Mouse (Mus musculus) gastrocnemius, adult 8-10 months (tissue): Measurements from ENCODE around the gene Csf2rb. TPM values are rescaled to one million over a fixed set of nuclear protein-coding genes. Genes with fewer than 3 reads are reported as not detected.
"Not testable (repeated sequence)": the region's sequence is repeated elsewhere in the genome, so short reads cannot be mapped to it uniquely, and the experiment has no call there.

Experiments
- DNase-seq, 2 experiments: peaks; one replicate each; pipeline ENCODE4 v3.0.0; 2022; ENCODE audit warnings: low spot score in 2 of 2
- total RNA-seq, 4 experiments: library from RNA; stranded (reverse); gene quantifications; 2 replicates each; pipeline ENCODE4 v1.2.4; 2022

The Csf2rb gene
- total RNA-seq, 4 experiments from 2014 or later: 0.41 to 0.99 (median 0.81) TPM

DNA sequence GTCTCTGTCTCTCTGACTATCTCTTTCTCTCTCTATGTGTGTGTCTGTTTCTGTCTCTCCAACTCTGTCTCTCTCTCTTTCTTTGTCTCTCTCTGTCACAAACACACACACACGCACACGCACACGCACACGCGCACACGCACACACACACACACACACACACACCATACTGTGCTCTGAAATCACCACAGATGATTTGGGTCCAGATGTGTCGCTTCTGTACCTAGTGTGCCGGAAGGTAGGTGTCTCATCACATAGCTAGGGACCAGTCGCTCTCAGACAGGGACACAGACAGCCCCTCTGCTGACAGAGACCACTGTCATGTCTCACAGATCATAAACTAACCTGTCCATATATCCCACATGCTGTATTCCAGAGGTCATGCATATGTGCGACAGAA, 1.2 kb downstream of the Csf2rb start:
- no peak for DNase-seq

DNA sequence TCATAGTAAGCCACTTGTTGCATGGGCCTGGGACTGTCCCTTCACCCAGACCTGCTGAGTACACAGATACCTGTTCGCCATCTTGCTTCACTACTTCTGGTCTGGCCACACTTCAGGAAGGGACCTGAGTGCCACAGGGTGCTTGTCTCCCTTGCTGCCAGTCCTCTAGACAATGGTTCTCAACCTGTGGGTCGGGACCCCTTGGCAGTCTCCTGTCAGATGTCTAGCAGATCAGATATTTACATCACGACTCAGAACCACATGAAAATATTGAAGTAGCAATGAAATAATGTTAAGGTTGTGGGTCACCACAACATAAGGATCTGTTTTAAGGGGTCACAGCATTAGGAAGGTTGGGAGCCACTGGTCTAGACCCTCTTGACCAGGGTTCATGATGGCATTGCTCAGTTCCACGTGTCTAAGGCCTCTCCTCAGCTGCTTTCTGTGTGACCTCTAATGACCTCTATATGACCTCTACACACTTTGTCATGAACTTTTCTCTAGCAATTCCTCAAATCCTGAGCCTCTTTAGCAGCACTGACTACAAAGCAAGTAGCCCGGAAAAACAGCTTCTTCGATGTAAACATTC, 2.3 kb downstream of the Csf2rb start:
- not testable (repeated sequence) for DNase-seq

DNA sequence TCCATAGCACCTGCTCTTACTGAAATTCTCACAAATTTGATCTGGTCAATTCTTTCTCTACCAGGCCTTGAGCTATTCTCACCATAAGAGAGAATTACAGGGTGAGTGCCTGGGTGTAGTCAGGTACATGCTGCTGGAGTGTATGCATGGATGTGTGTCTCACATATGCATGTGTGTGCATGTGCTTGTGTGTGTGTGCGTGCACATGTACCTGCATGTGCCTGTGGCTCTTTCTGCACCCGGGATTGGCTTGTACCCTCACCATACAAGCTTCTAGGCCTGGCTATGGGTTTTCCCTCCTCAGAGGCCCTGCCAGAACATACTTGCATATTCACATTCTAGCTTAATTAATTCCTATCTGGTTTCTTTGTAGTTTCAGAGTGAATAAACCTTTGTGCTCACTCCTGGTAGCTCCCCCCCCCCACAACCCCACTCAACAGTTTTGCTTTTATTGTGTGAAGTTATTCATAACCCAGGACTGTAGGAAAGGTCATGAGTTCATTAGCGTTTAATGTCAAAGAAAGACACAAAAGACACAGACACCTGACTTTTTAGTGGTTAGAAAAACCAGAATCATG, 3.1 kb downstream of the Csf2rb start:
- no peak for DNase-seq

DNA sequence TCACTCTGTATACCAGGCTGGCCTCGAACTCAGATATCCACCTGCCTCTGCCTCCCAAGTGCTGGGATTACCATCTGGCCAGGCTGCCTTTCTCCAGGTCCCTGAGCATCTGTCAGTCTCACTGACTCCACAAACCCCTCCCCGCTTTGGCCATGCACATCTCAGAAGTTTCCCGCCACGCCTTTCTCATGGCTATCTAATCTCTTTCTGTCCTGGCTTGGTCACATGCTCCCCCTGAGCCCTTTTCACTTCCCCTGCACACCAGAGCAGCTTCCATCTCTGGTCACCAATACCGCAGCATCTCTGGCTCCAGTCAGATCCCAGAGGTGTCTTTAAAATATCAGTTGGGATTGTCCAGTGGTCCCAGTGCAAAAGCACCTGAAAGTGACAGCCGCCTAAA, 4.4 kb downstream of the Csf2rb start:
- DNase-seq: not testable (repeated sequence)

DNA sequence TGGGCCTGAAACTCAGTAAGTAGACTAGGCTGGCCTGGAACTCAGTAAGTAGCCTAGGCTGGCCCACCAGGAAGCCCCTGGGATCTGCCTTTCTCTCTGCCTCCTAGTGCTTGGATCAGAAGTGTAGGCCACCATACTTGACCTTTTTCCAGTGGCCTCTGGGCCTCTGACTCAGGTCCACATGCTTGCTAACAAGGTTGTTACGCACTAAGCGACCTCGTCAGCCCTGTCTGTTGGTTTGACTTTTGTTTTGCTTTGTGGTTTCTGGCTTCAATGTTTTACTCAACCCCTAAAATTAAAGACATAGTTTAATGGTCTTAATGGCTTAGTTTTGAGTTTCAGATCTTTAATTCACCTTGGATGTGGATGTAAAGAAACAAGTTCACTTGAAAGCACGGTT, 5.2 kb downstream of the Csf2rb start:
- no peak for DNase-seq

- DNase-seq: no peak
Measured at GRCm38 (mm10) chr15:78331523-78332340, 6.2 kb downstream of the Csf2rb start.

GRCm38 (mm10) chr15:78332981-78333380, 7.4 kb downstream of the Csf2rb start:
- DNase-seq: no peak

DNA sequence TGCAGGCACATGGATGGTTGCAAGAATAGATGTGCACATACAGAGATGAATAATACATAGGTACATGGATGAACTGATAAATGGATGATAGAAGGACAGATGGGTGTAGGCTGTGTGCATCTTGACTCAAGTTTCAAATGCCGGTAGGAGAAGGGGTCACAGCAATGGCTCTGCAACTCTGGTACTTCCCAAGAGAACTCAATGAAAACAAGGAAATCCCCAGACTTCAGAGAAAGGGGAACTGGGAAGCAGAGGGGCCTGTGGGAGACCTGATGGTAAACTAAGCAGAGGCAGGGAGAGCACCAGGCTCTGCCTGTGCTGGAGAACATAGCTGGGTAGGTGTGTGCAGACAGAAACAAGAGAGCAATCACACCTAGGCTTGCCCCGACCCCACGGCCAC, 8.8 kb downstream of the Csf2rb start:
- no peak for DNase-seq

DNA sequence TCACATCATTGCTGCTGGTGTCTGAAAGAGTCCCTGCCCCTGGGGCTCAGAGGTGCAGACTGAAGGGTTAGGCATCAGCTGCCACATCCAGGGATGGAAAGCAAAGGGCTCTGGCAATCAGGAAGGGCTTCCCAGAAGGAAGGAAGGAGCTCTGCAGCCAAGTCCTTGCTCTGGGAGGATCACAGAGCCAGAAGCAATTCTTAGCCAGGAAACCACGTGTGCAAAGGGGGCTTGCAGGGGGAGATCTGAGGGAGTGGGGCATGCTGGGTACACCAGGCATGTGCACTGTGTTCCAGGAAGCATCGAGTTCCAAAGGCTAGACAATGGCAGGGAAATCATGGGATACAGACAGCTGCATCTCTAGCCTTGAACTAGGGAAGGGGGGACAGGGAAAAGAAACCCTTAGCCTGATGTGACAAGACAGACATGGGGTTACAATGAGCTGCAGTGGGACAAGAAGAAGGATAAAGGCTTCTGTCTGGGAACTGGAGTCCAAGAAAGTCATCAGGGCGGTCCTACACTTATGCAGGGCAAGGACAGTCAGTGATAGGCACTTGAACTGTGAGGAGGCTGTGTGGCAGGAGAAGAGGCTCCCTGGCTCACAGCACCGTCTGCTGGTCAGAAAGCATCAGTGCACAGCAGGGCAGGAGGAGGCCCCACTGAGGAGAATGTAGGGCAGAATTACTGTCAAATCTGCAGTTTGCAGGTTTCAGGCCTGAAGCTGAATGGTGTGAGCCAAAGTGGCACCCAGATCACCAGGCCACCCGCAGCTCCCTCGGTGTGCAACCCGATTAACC, 14.3 kb downstream of the Csf2rb start:
- DNase-seq: peak; percentile 15 to 37

DNA sequence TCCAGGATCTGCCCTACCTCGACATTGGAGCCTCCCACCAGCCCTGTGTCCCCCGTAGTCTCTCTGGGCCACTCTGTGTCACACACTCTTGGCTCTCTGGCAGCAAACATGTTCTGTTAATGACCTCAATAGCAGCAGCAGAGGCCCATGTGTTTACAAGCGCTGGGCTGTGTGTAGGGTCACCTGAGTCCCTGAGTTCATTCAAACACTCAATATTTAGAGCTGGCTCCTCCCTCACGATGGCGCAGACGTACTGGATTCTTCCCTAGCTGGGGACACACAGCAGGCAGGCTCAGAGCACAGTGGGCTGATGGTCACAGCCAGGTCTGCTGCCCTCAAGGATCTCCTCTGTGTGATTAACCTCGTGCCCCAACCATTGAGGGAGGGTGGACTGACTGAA, 15.4 kb downstream of the Csf2rb start:
- DNase-seq: not testable (repeated sequence)

- DNase-seq: no peak
Measured at GRCm38 (mm10) chr15:78343683-78344082, 18.1 kb downstream of the Csf2rb start.

- no peak for DNase-seq
Measured at GRCm38 (mm10) chr15:78344567-78344966, 19.0 kb downstream of the Csf2rb start.

DNA sequence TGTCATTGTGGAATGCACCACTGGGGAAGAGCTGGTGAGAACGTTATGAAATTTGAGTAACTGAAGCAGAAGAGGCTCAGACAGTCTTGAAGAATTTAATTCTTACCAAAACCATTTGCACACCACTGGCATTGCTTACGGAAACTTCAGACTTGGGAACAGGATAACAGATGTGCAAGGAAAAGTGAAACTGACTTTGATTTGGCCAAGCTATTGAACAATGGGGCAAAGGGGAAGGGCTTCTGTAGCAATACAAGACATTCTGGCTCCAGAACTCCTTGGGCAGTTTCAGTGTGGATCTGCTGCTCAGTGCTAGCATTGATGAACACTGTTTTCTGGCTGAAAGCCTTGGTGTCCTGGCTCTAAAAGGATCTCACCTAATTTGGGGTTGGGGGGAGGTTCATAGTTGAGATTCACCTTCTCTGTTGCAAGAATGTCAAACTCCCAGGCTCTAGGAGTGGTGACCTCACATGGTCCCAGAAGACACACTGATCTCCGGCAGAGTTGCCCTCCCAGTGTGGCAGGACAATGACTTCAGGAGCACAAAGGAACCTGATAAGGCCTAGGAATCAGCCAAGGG, 26.1 kb downstream of the Csf2rb start:
- no peak for DNase-seq

DNA sequence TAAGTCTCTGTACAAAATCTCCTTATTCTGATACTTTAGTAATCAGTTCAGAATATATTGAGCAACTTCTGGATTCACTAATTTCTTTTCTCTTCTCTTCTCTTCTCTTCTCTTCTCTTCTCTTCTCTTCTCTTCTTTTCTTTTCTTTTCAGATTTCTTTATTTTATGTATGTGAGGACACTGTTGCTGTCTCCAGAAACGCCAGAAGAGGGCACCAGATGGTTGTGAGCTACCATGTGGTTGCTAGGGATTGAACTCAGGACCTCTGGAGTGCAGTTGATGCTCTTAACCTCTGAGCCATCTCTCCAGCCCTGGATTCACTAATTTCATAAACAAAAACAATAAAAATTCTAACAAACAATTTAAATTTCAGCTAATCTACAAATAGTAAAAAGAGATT, 29.4 kb downstream of the Csf2rb start:
- no peak for DNase-seq

- DNase-seq: no peak
Measured at GRCm38 (mm10) chr15:78355548-78355947, 30.0 kb downstream of the Csf2rb start.

GRCm38 (mm10) chr15:78365916-78366315, 40.4 kb downstream of the Csf2rb start:
- no peak for DNase-seq

GRCm38 (mm10) chr15:78366875-78367274, 41.3 kb downstream of the Csf2rb start:
- DNase-seq: no peak

- no peak for DNase-seq
Measured at GRCm38 (mm10) chr15:78367811-78368210, 42.3 kb downstream of the Csf2rb start.

DNA sequence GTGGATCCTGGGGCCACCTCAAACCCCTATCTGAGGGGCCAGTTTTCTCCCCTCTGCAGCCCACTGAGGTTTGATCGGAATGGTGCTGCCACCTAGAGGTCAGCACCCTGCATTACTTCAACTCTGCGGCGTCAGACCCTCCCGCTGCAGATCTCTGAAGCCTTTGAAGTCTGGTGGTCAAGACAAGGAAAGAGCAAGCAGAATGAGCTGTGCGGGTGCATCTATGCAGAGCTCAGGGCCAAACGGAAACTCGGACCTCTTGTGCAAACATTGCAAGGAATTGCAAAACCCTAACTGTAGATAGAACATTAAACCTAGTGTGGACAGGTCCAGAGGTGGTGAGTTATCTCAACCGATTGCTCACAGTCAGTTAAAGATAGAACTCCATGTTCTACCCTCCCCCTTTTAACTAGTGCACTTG, 43.4 kb downstream of the Csf2rb start:
- DNase-seq: no peak

- no peak for DNase-seq
Measured at GRCm38 (mm10) chr15:78369641-78370040, 44.1 kb downstream of the Csf2rb start.

DNA sequence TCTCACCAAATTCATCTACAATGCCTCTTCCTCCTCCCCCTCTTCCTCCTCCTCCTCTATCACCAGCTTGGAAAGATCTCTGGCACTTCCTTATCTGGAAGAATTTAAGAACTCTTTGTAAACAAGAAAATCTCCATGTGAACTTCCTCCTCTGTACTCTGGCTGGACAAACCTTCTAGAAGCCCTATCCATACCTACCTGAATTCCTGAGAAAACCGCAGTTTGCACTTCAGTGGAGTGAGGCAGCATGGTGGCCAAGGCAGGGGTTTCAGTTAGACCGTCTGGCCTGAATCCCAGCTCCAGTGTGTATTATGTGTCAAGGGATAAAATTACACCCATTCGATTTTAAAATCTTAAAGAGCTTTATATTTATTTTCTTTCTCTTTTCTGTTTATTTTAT, 47.2 kb downstream of the Csf2rb start:
- DNase-seq: no peak

GRCm38 (mm10) chr15:78374204-78374603, 48.7 kb downstream of the Csf2rb start:
- DNase-seq: no peak
